Mouse (Mus musculus): ENCODE measurements around the gene Afmid. TPM values are rescaled to one million over a fixed set of nuclear protein-coding genes. Genes with fewer than 3 reads are reported as not detected.

Gene Afmid
- polyA plus RNA-seq, 3 experiments from 2014 or later, result 32.7 to 39.5 (median 35.4) TPM

DNA sequence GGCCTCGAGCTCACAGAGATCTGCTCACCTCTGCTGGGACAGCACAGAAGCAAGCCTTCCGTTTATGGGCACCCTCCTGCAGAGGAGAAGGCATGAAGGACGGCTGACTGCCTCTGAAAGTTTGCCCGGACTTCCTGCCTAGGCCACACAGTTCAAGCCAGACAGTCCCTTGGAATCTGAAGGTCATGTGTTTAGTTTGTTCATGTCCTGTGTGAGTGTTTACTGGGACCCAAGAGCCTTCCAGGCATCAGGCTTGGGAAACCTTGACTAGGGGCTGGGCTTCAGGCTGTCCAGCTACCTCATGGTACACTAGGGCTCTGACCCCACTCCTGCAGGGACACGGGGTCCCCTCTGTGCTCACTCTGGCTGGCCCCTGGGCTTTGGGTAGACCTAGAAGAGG is 60.3 kb downstream of the Afmid start:
- ATAC-seq, result no peak

DNA sequence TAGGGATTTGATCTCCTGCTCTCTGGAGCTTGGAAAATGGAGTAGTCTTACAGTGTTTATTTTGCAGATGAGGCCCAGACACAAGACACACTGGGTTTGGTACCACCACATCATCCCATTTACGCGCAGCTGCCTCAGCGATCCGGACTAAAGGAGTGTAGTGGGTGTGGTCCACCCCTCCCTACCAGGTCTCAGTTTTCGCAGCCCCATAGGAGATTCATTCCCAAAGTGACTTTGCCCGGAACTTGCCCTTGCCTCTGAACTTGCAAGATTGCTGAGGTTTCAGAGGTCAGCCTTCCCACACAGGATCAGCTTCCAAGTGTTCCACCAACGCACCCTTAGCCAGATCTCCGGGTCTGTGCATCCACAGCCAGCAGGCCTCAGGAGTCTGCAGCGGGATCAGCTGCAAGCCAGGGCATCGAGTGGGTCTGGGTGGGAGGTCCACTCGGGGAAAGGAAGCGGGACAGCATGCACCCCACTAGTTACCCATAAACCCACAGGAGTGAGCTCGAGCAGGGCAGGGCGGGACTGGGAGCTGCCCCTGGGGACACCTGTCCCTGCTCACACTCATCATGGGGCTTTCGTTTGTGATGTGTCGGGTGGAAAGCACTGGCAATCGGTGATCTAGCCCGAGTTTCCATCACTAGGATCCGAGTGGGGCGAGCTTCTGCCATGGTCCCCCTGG is 62.6 kb downstream of the Afmid start:
- ATAC-seq, result no peak

DNA sequence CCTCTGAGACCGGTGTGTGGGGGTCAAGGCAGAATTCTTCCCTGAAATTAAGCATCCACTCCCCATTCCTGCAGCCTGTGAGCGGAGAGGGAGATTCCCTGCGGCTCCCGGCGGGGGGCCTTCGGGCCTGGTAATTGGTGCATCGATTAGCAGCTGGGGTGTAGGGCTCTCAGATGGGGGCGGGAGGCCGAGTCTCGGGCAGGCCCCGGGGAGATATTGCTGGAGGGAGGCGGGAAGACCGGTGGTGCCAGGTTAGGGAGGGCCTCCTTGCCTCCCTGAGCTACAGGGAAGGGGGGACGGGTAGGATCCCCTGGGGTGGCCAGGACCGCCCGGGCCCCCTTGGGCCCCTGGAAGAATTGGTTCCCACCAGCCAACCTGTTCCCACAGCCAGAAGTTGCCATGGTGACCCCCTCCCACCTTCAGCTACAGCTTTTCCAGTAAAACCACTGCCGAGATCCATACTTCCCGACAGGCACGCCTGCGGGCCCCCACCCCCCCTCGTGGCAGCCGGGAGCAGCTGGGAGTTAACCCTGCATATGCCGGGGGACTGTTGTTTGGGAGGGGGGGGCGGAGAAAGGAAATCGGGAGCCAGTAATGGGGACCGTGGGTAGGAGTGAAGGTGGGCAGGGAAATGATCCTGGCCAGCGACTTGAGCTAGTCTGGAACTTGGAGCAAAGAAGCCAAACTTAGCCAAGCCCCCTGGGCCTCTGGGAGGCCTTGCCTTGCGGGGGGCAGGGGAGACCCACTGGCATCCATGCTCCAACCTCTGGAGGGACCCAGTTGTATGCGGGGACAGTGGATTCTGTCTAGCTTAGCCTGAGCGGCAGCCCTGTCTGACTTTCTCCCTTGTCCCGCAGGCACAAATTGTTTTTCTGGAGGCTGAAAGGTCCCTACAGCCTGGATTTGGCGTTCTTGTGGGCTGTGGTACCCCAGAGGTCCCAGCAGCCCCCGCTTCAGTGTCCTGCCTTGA is 63.4 kb downstream of the Afmid start:
- no peak for ATAC-seq

Other genes with a start within 250 kb of the Afmid start
- 10 to 100 TPM; 10.8 to 19.2 (median 17.4) TPM for gene Tnrc6c, start 171.6 kb upstream of the Afmid start, polyA plus RNA-seq (2017; shearing (Covaris generic))
- 10 to 100 TPM; 32.9 to 40.0 (median 39.0) TPM for gene Tmc8, start 43.8 kb upstream of the Afmid start, polyA plus RNA-seq (2017; shearing (Covaris generic))
- gene Tmc6, start 43.7 kb upstream of the Afmid start, polyA plus RNA-seq (2017; shearing (Covaris generic)), result 100 to 1,000 TPM in 2 of 3 experiments, 10 to 100 TPM in 1; 90.7 to 159 (median 116) TPM
- gene 6030468B19Rik, start 28.3 kb upstream of the Afmid start, polyA plus RNA-seq (2017; shearing (Covaris generic)), result 1 to 10 TPM in 2 of 3 experiments, under 1 TPM in 1; 0.57 to 1.3 (median 1.3) TPM
- 1 to 10 TPM; 3.1 to 5.0 (median 4.9) TPM for gene Gm20708, start 16.3 kb upstream of the Afmid start, polyA plus RNA-seq (2017; shearing (Covaris generic))
- gene Syngr2, start 16.3 kb upstream of the Afmid start, polyA plus RNA-seq (2017; shearing (Covaris generic)), result 100 to 1,000 TPM in 1 of 3 experiments, 10 to 100 TPM in 2; 86.3 to 118 (median 89.8) TPM
- 100 to 1,000 TPM in 1 of 3 experiments, 10 to 100 TPM in 2; 27.3 to 126 (median 52.4) TPM for gene Tk1, start 168 bp downstream of the Afmid start, polyA plus RNA-seq (2017; shearing (Covaris generic))
- 100 to 1,000 TPM in 1 of 3 experiments, 10 to 100 TPM in 2; 16.8 to 256 (median 23.6) TPM for gene Birc5, start 23.3 kb downstream of the Afmid start, polyA plus RNA-seq (2017; shearing (Covaris generic))
- not detected for gene Tmem235, start 34.8 kb downstream of the Afmid start, polyA plus RNA-seq (2017; shearing (Covaris generic))
- 10 to 100 TPM in 1 of 3 experiments, 1 to 10 TPM in 2; 8.5 to 12.7 (median 9.3) TPM for gene Tha1, start 47.6 kb downstream of the Afmid start, polyA plus RNA-seq (2017; shearing (Covaris generic))
- gene Socs3, start 144.1 kb downstream of the Afmid start, polyA plus RNA-seq (2017; shearing (Covaris generic)), result 10 to 100 TPM; 21.7 to 47.4 (median 28.6) TPM
- gene Pgs1, start 160.4 kb downstream of the Afmid start, polyA plus RNA-seq (2017; shearing (Covaris generic)), result 10 to 100 TPM; 26.4 to 38.4 (median 36.7) TPM

Measured in inflammation-experienced regulatory T-cells, adult 6 months (primary cell).